Comparison of ENCODE assay signal across 12 mouse cellular contexts in the genomic region with DNA sequence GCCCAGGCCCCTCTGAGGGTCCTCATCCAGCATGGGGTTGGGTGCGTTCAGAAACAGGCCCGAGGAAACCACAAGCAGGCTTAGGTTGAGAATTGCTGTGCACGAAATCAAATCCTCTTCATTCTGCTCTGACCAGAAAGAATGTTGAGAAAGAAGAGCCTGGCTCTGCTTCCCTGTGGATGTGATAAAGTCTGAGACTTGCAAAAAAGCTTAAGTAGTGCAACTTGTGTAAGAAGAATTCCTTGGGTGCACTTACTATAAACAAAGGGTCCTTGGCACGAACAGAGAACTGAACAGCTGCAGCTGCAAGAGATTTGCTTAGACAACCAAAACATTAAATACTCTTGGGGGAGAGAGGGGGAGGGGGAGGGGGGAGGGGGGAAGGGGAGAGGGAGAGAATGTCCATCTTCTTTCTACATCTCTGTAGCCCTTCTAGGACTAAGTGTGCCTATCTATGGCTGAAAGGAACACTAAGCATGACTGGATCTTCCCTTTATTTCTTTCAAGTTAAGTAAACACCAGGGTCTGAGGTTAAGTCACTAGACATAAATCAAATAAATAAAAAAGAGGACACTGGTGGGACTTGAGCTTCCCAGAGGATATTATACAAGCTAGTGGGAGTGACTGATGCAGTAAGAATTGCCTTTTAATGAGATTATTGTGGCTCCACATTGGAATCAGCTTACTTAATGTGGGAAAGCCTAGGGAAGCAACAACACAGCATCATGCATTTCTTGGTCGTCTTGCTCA. TPM values are rescaled to one million over a fixed set of nuclear protein-coding genes. Genes with fewer than 3 reads are reported as not detected.
DNase-seq lines count a peak whose midpoint lies in the region; ATAC-seq lines count a peak whose summit lies in the region.
"Had no signal": no experiment of that assay in that cellular context is flagged by ENCODE, and none has a peak within 500 bp of the region (broad histone marks: within the 10 kb centered on the region; RNA-seq: fewer than 3 reads in every experiment).

No protein-coding gene starts in this region.

- H3K9ac ChIP-seq in hindbrain, embryonic 15.5 days: no peak overlapping the region

- no peaks in the 10 kb centered on the region for H3K9me3 ChIP-seq in hindbrain, embryonic 15.5 days

- no peak overlapping the region for H3K4me3 ChIP-seq in hindbrain, embryonic 15.5 days
- H3K4me3 ChIP-seq: erythroblast, embryonic 14.5 days; left cerebral cortex, adult 2 months had no signal

- intact Hi-C loops in gastrocnemius, postnatal 36 days (cut with DNase I): no loop called here

- H3K27ac ChIP-seq in hindbrain, embryonic 15.5 days (replicated peaks): peak overlapping the region; percentile 55; the same call in 1 of the 2 replicates
- H3K27ac ChIP-seq: left cerebral cortex, adult 2 months had no signal

- H3K4me2 ChIP-seq in hindbrain, embryonic 15.5 days: no peak overlapping the region

- no peaks in the 10 kb centered on the region for H3K36me3 ChIP-seq in hindbrain, embryonic 15.5 days

- DNase-seq in gastrocnemius, adult 18-20 months (ENCODE audit: low spot score): peak; percentile 34
- no peak for DNase-seq in gastrocnemius, postnatal 36 days
- peak; percentile 26 for DNase-seq in Muller cell, postnatal 12 days (ENCODE audit: inconsistent ontology term)
- DNase-seq in lung, postnatal 10 days: peak; percentile 62
- no peak for DNase-seq in retina, postnatal 1 day
- DNase-seq: B cell, adult 2 months had no signal

- WGBS in hindbrain, embryonic 15.5 days: 39% methylated on average over 5 of the region's 5 CpGs

- peaks cover 4% of the 10 kb centered on the region; the same call in 1 of the 2 replicates for H3K4me1 ChIP-seq in hindbrain, embryonic 15.5 days (replicated peaks)

- no peaks in the 10 kb centered on the region for H3K27me3 ChIP-seq in hindbrain, embryonic 15.5 days

- ATAC-seq in hindbrain, embryonic 15.5 days (ENCODE audit: low FRiP score, low read depth): no peak
- ATAC-seq in erythroblast, adult 5-6 weeks (replicated peaks; ENCODE audit: low FRiP score, poor library complexity, severe bottlenecking): no peak
- ATAC-seq in inflammation-experienced regulatory T-cells, adult 6 months: no peak

RNA-seq across cellular contexts. Expression of a gene that starts 12.8 kb away (rescaled TPM):
- total RNA-seq in gastrocnemius, adult 18-20 months (2021): 1 to 10 TPM; 5.5 to 7.1 TPM
- 10 to 100 TPM in 1 of 2 experiments, 1 to 10 TPM in 1; 9.1 to 11.5 TPM for total RNA-seq in gastrocnemius, postnatal 36 days (2021)
- polyA plus RNA-seq in hindbrain, embryonic 15.5 days (2015; fragmentation: Nextera tagmentation; extraction: Ambion mirVana): 45.7 and 48.2 TPM in 2 replicates
- total RNA-seq in erythroblast, adult 5-6 weeks (2015; ENCODE audit: low replicate concordance): 3.1 TPM in 1 of 2 replicates, not detected in the other
- total RNA-seq in erythroblast, adult 5-6 weeks (2017; ENCODE audit: low replicate concordance): 0.84 TPM in 1 of 2 replicates, not detected in the other
- 1 to 10 TPM in 1 of 3 experiments, under 1 TPM in 2; 0.35 to 1.1 (median 0.70) TPM for polyA plus RNA-seq in inflammation-experienced regulatory T-cells, adult 6 months (2017; shearing (Covaris generic))
- total RNA-seq: neutrophil, adult 5-6 weeks had no signal

Comparison
In these comparisons a context has a peak if more than half of its experiments do, and no peak if none do; other contexts are left out.
1. DNase-seq: peak in gastrocnemius, adult 18-20 months (single experiment), Muller cell, postnatal 12 days (single experiment) and lung, postnatal 10 days (single experiment); none in gastrocnemius, postnatal 36 days (0 of 2) and retina, postnatal 1 day (single experiment).